Mouse (Mus musculus) liver, embryonic 15.5 days (tissue): ENCODE measurements around the gene Kantr. TPM values are rescaled to one million over a fixed set of nuclear protein-coding genes. Genes with fewer than 3 reads are reported as not detected.

ENCODE experiments used
- ATAC-seq: fragments of 200-750 bp; cut with Nextera tagmentation; 2 replicates; pipeline ENCODE4 v1.8.0; 2017; ENCODE audit warnings: moderate number of reproducible peaks, mild to moderate bottlenecking, moderate library complexity; ENCODE audit not compliant: insufficient read depth
- H3K27ac ChIP-seq: fragments of 300-500 bp; sonication (generic); replicated peaks from 2 replicates; pipeline ENCODE4 v1.5.1; 2015; ENCODE audit warnings: mild to moderate bottlenecking, inconsistent platforms
- H3K27me3 ChIP-seq: fragments of 300-500 bp; sonication (generic); 2 replicates; pipeline ENCODE4 v1.6.1; 2015; ENCODE audit warnings: mild to moderate bottlenecking, inconsistent platforms
- H3K36me3 ChIP-seq: fragments of 300-500 bp; sonication (generic); replicated peaks from 2 replicates; pipeline ENCODE4 v1.6.1; 2015; ENCODE audit warnings: moderate library complexity, mild to moderate bottlenecking, inconsistent platforms
- H3K4me1 ChIP-seq: fragments of 300-500 bp; sonication (generic); replicated peaks from 2 replicates; pipeline ENCODE4 v1.6.1; 2015; ENCODE audit warnings: inconsistent platforms
- H3K4me2 ChIP-seq: fragments of 300-500 bp; sonication (generic); 2 replicates; pipeline ENCODE4 v1.6.1; 2015; ENCODE audit warnings: moderate library complexity, mild to moderate bottlenecking, inconsistent platforms
- H3K4me3 ChIP-seq: fragments of 300-500 bp; sonication (generic); replicated peaks from 2 replicates; pipeline ENCODE4 v1.5.1; 2015; ENCODE audit warnings: mild to moderate bottlenecking, inconsistent platforms
- H3K9ac ChIP-seq: fragments of 300-500 bp; sonication (generic); 2 replicates; pipeline ENCODE4 v1.6.1; 2015; ENCODE audit warnings: moderate library complexity, mild to moderate bottlenecking, inconsistent platforms
- H3K9me3 ChIP-seq: fragments of 300-500 bp; sonication (generic); replicated peaks from 2 replicates; pipeline ENCODE4 v1.6.1; 2016; ENCODE audit warnings: inconsistent platforms
- WGBS: fragments of 180-500 bp; shearing (Covaris S2); methylation state at CpG from one replicate; pipeline ENCODE4 v1.1.7; 2015; ENCODE audit warnings: mixed read lengths; ENCODE audit not compliant: insufficient replicate concordance; 5-methylcytosine and 5-hydroxymethylcytosine counted together
- polyA plus RNA-seq: library from polyadenylated mRNA; unstranded; fragments of >200 nt; fragmentation: Nextera tagmentation; extraction: Ambion mirVana; gene quantifications from 2 replicates; pipeline ENCODE4 v1.2.1, GENCODE M21; 2015

The Kantr gene
- polyA plus RNA-seq, 1 experiment from 2014 or later = 3.2 TPM

GRCm38 (mm10) chrX:152284746-152285145 lies 42.5 kb downstream of the Kantr start:
- no peak for ATAC-seq
- no peak overlapping the region for H3K27ac ChIP-seq
- no peaks in the 10 kb centered on the region for H3K27me3 ChIP-seq
- H3K9ac ChIP-seq = no peak overlapping the region
- no peaks in the 10 kb centered on the region for H3K9me3 ChIP-seq
- no peaks in the 10 kb centered on the region for H3K36me3 ChIP-seq
- H3K4me1 ChIP-seq = no peaks in the 10 kb centered on the region; the same call in 1 of the 2 replicates
- no peak overlapping the region for H3K4me3 ChIP-seq
- no peak overlapping the region for H3K4me2 ChIP-seq
- WGBS = 38% methylated on average over 3 of the region's 3 CpGs

GRCm38 (mm10) chrX:152279384-152279783 lies 47.9 kb downstream of the Kantr start:
- WGBS = 82% methylated on average over 6 of the region's 6 CpGs

GRCm38 (mm10) chrX:152271189-152271588 lies 56.1 kb downstream of the Kantr start:
- no peak overlapping the region for H3K4me2 ChIP-seq
- ATAC-seq = no peak
- H3K9ac ChIP-seq = no peak overlapping the region
- WGBS = 90% methylated on average over 11 of the region's 11 CpGs
- no peak overlapping the region for H3K27ac ChIP-seq
- H3K4me3 ChIP-seq = no peak overlapping the region
- H3K27me3 ChIP-seq = no peaks in the 10 kb centered on the region
- peaks cover 95% of the 10 kb centered on the region for H3K36me3 ChIP-seq
- no peaks in the 10 kb centered on the region for H3K4me1 ChIP-seq
- H3K9me3 ChIP-seq = no peaks in the 10 kb centered on the region

More at GRCm38 (mm10) chrX:152279384-152279783, 47.9 kb downstream of the Kantr start:
- peaks cover 8% of the 10 kb centered on the region; the same call in 1 of the 2 replicates for H3K4me1 ChIP-seq
- ATAC-seq = no peak
- H3K36me3 ChIP-seq = peaks cover 16% of the 10 kb centered on the region; the same call in 1 of the 2 replicates
- no peaks in the 10 kb centered on the region for H3K9me3 ChIP-seq
- H3K9ac ChIP-seq = no peak overlapping the region
- H3K4me2 ChIP-seq = no peak overlapping the region
- no peak overlapping the region for H3K4me3 ChIP-seq
- no peak overlapping the region for H3K27ac ChIP-seq
- H3K27me3 ChIP-seq = no peaks in the 10 kb centered on the region

Other genes with a start within 250 kb of the Kantr start
- gene Iqsec2, start 183.2 kb downstream of the Kantr start, polyA plus RNA-seq = 1.2 and 1.3 TPM in 2 replicates
- 19.6 and 24.4 TPM in 2 replicates for gene Kdm5c, start 94.5 kb downstream of the Kantr start, polyA plus RNA-seq
- gene Tspyl2, start 14.9 kb upstream of the Kantr start, polyA plus RNA-seq = 4.5 and 5.5 TPM in 2 replicates
- 0.03 and 0.12 TPM in 2 replicates for gene Gpr173, start 41.2 kb upstream of the Kantr start, polyA plus RNA-seq
- gene Cldn34a, start 235.8 kb upstream of the Kantr start, polyA plus RNA-seq = not detected in 2 replicates